Mouse (Mus musculus): ENCODE data around the gene Ubxn7.

- TF ChIP-seq POLR2A (IDR thresholded peaks at IDR 0.05; ENCODE audit: insufficient read length, low read depth) (no peak), MYOG (IDR thresholded peaks at IDR 0.05; ENCODE audit: control insufficient read depth in 1 of 3, insufficient read depth in 1 of 3, insufficient read length in 2 of 3, low read depth in 2 of 3) (no peak), MAX (IDR thresholded peaks at IDR 0.05; ENCODE audit: low read depth) (no peak), USF1 (IDR thresholded peaks at IDR 0.05; ENCODE audit: low read depth) (no peak), MYOD1 (IDR thresholded peaks at IDR 0.05; ENCODE audit: control insufficient read depth in 1 of 3, insufficient read length in 2 of 3, low read depth in 2 of 3) (no peak), CEBPB (IDR thresholded peaks at IDR 0.05; ENCODE audit: insufficient read depth, poor library complexity, severe bottlenecking) (no peak), TCF12 (IDR thresholded peaks at IDR 0.05; ENCODE audit: insufficient read depth, poor library complexity, severe bottlenecking) (no peak), SRF (IDR thresholded peaks at IDR 0.05; ENCODE audit: control insufficient read depth, insufficient read length, low read depth) (no peak), E2F4 (IDR thresholded peaks at IDR 0.05; ENCODE audit: insufficient read depth) (no peak), REST (IDR thresholded peaks at IDR 0.05; ENCODE audit: insufficient read depth, insufficient read length) (no peak)
Measured at GRCm38 (mm10) chr16:32427506-32427905, 95.4 kb downstream of the Ubxn7 start.
